Mouse (Mus musculus): ENCODE data around the gene Prpf38b.

DNA sequence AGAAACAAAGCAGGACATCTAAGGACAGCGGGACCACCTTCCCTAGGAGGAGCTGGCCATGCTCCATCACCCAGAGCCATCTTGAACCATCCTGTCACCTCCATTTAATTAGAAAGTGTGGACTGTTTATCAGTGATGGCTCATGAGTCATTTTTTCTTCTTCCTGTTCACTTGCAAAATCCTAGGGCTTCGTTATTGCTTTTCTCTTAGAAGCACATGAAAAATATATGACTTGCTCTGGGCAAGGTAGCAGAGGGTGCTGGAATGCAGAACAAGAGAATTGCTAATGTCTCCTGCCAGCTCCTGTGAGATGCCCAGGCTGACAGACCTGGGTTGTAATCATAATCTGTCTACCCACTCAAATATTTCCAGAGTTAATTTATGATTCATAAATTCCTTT is 50.7 kb downstream of the Prpf38b start:
- no peak for TF ChIP-seq EP300 (IDR thresholded peaks at IDR 0.05; ENCODE audit: insufficient read depth, low read depth, low read length)
- no peak for TF ChIP-seq CTCF (IDR thresholded peaks at IDR 0.05; ENCODE audit: low read depth, low read length)
- TF ChIP-seq POLR2A (IDR thresholded peaks at IDR 0.05; ENCODE audit: insufficient read depth, low read length) = no peak
